Mouse (Mus musculus) retina, adult 2 months (tissue): ENCODE data around the gene Lat.
"Not testable (repeated sequence)": the region's sequence is repeated elsewhere in the genome, so short reads cannot be mapped to it uniquely, and the experiment has no call there.

ENCODE experiments used
- DNase-seq: peaks from one replicate; pipeline ENCODE4 v3.0.0-alpha.2; 2012; ENCODE audit warnings: low read depth, low spot score

The Lat gene

GRCm38 (mm10) chr7:126332691-126333090 lies 36.7 kb downstream of the Lat start:
- DNase-seq = no peak

DNA sequence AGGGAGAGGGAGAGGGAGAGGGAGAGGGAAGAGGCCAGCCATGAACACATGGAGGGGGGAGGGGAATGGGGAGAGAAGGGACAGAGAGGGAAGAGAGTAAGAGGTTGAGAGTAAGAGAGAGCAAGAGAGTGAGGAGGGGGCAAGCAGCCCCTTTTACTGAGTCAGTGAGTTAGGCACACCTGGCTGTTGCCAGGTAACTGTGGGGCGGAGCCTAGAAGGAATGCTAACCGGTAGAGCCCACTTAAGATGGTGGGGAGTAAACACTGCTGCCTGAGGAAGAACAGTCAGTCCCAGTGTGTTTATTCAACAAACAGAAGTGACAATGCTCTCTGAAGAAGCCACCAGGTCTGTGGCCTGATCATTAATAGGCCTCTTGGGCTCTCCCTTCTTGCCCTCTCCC lies 38.7 kb downstream of the Lat start:
- no peak for DNase-seq

DNA sequence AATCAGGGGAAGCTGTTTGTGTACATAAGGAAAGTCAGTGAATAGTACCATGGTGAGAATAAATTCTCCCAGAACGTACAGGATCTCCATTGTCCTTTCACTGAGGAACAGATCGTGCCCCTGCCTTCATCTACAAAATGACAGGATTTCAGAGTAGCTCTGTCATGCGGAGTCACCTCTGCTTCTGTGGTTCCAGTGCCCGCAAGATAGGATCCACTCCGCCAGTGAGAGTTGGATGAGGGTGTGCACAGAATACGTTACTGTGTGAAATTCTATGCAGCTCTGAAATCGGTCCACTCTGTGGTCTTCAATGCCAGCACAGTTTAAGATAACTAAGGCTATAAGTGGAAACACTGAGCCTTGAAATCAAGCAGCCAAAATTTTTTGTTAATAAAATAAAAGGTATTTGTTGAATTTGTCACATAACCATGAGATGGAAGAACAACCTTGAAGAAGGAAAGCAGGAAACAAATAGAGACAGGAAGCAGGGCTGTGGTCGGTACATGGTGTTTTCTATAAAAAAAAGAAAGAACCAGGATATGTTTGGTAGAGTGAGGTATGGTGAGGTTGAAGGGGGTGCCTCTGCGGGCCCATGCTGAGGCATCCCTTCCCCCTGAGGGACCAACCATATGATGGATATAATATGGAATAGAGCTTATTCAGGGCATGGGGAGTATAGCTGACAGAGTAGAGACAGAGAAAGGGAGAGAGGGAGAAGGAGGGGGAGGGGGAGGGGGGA lies 39.3 kb downstream of the Lat start:
- no peak for DNase-seq

- DNase-seq = not testable (repeated sequence)
Observed at GRCm38 (mm10) chr7:126328848-126329247, 40.5 kb downstream of the Lat start.

DNA sequence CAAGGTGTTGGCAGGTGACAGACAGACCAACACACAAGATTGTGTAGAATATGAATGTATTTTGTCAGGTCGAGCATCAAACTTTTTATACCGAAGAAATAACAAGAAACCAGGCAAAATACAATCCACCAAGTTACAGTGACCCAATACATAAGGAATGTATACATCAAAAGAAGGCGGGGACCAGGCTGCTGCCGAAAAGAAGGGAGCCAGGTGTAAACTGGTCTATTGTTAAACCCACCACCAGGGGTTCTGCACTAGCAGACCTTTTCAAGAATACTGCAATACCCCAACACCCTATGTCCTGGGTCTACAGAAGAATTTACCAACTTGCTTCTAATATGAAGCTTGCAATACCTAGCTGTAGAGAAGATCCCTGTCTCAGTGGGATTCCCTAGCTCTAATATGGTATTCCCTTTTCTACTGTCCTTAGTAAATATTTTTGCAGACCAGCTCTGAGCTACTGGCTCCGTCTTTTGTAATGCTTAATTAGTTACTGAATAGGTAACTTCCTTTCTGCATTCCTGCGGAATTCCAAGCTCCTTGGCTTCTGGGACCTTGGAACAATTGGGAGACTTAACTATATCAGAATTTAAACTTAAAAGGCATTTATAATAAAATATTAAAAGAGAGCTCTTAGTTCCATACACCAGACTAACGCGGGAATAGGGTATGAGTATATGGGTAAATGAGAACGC lies 43.6 kb downstream of the Lat start:
- not testable (repeated sequence) for DNase-seq

- DNase-seq = no peak
Observed at GRCm38 (mm10) chr7:126324791-126325190, 44.6 kb downstream of the Lat start.

GRCm38 (mm10) chr7:126323729-126324128 lies 45.6 kb downstream of the Lat start:
- DNase-seq = peak; percentile 68

- DNase-seq = no peak
Observed at GRCm38 (mm10) chr7:126314273-126314672, 55.1 kb downstream of the Lat start.
